Mouse (Mus musculus): ENCODE results near the gene Lbx2.

Lbx2 gene

DNA sequence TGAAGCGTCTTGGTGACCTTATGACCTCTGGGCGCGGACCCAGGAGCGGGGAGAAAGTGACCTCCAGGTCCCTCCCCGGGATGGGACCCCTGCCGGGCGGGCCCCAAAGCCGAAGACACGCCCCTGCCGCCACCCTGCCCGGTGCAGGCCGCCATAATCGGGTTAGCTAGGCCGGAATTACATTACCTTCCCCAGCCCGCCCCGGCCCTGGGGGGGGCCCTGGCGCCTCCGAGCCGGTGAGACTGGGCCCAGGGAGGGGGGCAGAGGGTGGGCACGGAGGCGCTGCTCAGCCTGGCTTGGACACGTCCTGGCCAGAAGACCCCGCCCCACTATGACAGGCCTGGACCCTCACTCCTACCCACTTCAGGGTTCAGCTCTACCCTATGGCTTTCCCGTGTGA lies 14.9 kb upstream of the Lbx2 start:
- peak in 1 of 2 experiments; percentile 60 for DNase-seq

DNA sequence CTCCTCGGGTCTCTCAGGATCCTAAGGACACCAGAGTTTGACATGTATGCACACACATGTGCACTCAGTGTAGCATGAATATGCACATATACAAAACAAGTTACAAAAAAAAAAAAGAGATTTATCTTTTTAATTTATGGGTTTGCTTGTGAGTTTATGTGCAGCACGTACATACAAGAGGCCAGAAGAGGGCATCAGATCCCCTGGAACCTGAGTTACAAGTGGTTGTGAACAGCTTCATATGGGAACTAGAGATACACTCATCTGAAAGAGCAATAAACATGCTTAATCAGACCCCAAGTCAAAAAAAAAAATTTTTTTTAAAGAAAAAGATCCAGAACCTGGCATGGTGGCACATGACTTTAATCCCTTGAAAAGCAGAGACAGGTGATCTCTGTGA lies 11.2 kb upstream of the Lbx2 start:
- no peak for DNase-seq

DNA sequence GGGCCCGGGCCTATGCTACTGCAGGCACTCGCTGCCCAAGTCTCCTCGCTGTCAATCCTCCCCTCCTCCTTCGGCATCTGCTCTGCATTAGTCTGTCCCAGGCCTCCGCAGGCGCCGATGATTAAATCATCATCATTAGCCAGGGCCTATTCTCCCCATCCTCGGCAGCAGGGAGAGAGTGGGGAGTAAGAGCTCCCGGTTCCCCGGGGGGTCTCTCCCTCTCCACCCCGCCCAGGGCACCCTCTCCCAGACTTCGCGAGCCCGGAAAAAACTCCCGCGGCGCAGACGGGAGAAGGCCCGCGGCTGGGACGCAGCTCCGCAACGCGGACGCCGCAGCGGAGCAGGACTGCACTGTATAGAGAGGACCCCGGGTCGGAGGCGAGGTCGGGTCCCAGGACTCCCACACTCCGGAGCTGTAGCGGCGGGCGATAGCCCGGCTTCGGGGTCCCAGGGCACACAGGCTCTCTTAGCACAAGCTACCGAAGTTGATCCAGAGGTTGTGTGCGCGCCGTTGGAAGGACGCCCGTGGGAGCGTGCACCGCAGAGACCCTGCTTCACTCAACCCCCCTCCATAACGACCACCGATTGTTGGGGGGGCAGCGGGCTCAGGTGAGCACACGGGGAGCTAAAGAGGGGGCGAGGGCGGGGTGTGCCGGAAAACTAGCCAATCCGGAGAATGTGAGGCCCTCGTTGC lies 8.4 kb upstream of the Lbx2 start, which contains the start of gene Pcgf1:
TSS of gene Pcgf1 (plus strand) at position 240 of the 694 bp plus-strand sequence.
- peak in 1 of 2 experiments; percentile 67 for DNase-seq

DNA sequence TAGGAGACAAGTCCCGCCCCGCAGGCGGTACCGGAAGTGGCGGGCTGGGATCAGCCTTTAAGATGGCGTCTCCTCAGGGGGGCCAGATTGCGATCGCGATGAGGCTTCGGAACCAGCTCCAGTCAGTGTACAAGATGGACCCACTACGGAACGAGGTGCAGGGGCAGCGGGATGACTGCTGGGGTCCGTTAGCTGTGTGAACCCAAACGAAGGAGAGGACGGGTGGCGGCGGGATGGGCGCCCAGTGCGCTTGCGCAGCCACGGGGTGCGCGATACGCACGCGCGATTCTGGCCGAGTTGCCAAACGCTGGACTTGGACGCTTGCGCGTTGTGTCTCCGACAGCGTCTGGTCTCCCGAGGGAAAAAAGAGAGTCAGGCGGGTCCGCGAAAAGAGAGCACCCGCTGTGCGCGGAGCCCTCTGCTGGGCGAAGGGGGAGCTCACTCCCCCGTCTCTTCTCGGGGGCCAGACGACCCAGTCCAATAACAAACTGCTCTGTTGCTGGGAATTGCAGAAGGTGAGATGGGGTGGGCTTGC lies 7.8 kb upstream of the Lbx2 start:
- DNase-seq = peak; percentile 100

DNA sequence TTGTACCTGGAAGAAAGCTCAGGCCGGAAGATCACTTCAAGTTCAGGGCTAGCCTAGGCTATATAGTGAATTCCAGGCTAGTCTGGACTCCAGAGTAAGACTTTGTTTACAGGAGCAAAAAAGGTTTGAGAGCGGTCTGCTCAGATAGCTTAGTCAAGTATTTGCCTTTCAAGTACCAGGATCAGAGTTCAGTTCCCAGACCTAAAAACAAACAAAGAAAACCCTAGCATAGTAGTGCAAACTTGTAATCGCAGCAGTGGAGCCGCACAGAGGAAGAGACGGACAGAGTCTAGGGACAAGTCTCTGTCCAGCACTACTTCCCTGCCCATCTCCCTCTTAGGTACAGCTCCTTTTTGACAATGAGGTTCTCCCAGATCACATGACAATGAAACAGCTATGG lies 6.0 kb upstream of the Lbx2 start:
- DNase-seq = no peak

DNA sequence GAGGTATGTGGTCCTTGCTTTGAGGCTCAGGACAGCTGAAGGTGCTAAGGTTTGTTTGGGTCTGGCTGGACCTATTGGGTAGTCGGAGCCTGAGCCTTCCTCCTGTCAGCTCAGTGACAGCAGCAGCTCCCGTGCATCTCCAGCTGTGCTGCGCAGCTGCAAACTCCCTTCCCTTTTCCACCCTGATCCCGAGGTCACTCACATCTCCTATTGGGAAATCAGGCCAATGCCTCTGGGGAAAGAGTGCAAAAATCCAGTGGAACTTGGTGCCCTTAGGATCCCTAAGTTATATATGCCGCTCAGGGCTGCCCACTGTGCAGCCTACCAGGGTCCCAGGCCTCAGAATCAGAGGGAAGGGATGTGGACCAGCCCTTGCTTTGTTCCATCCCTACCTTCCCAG lies 2.7 kb upstream of the Lbx2 start:
- DNase-seq = no peak

DNA sequence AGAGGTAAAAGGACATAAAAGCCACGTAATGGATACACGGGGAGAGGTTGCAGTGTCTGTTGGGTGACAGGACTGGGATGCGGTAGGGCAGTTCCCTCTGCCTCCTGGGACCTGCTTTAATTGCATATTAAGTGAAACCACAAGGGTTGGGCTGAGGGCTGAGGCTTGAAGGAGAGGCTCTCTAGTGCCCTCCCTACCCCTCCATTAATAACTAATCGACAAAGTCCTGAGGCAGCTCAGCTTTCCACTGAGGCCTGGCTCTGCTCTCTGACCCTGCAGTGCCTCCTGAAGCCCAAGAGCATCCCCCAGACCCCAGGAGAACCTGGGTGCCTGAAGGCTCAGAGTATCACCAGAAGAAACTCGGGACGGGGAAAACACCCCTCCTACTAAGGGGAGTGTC lies 1.7 kb upstream of the Lbx2 start:
- DNase-seq = no peak

DNA sequence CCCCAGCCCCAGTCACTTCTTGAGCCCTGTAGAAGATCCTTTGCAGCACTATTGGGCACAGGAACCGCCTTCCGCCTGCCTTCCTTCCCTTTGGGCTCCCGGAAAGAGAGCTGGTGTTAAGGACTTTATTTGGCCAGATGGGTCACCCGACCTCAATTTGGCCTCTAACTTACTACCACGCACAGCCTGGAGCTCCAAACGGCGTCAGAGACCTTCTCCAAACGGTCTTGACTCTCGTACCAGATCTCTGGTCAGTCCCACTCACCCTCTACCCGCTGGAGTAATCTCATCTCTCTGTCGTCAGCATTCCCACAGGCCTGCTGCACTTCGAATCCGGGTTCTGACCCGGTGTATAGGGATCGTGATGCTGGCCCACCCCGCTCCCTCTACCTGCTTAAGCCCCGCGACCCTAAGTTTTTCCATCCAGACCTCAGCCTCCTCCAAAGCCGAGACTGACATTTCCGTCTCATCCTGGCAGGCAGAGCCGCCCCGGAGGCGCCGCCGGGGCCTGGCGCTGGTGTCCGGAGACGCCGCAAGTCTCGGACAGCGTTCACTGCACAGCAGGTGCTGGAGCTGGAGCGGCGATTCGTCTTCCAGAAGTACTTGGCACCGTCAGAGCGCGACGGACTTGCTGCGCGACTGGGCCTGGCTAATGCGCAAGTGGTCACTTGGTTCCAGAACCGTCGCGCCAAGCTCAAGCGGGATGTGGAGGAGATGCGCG lies 1.2 kb downstream of the Lbx2 start:
- DNase-seq = peak; percentile 43 to 56

DNA sequence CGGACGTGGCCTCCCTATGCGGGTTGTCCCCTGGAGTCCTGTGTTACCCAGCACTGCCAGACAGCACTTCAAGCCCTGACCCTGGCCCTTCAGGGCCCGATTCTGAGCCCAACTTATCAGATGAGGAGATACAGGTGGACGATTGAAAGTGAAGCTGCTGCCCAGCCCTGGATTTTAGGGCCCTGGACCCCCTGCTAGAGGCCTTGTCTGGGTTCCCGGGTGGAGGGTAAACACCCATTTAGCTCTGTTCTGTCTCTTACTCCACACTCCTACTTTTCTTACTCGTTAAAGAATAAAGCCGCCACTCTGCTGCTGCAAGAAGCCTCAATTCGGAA lies 1.7 kb downstream of the Lbx2 start:
- DNase-seq = no peak

DNA sequence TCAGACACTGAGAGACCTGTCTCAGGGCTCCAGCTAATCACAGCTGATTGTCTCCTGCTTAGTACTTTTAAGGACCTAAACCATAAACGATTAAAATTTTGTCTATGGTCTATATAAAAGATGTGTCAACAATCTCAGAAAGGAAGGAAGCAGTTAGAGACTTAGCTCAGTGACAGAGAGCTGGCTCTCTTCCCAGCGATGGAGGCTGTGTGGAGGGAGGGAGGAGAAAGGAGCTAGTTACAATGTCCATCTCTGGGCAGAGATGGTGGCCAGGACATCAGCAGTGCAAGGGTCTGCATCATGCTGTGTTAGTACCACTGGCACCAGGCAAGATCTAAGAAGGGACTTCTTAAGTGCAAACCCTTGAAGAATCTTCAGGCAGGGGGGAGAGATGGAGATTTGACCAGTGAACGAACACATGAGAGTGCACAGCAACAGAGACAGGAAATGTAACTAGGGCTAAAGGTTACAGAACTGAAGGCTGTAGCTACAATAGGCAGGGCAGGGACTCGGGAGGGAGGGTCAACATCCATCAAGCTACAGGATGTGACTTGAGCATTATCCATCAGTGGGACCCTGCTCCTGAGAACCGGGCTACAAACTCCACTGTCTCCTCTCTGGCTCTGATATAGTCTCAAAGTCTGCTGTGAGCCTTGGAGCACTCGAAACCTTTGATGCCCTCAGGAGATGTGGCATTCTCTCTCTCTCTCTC lies 6.4 kb downstream of the Lbx2 start:
- DNase-seq = no peak

DNA sequence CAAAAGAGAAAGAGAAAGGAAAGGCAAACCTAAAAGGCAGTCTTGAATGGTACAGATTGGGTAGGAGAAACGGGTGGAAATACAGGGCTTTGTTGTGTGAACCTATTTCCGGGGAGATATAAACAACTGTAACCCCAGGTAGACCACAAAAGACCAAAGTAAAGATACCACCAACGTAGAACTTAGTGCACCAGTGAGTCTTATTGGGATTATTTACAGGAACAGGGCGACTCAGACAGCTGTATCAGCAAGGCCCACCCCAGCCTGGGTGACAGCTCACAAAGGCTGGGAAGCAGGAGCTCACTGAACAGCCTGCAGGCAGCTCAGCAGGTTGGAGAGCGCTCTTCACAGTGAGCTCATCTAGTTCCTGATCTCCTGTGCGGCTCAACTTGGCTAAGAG lies 9.8 kb downstream of the Lbx2 start:
- no peak for DNase-seq

DNA sequence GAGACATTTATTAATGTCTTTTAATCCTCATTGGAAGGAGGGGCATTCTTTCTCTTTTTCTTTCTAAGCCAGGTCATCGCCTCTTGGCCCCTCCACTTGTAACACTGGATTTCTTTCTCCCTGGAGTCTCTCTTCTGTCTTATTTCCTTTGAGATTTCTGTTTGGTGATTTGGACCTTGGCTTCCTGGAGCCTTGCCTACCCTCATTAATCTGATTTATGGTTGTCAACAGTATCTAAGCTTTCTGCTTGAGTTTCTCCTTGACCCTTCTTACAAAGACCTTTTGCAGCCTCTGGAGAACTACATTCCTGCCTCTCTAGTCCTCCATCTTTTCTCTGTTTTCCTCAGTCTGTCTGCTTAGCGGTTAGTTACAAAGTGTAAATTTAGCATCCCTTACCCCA lies 12.2 kb downstream of the Lbx2 start:
- no peak for DNase-seq

DNA sequence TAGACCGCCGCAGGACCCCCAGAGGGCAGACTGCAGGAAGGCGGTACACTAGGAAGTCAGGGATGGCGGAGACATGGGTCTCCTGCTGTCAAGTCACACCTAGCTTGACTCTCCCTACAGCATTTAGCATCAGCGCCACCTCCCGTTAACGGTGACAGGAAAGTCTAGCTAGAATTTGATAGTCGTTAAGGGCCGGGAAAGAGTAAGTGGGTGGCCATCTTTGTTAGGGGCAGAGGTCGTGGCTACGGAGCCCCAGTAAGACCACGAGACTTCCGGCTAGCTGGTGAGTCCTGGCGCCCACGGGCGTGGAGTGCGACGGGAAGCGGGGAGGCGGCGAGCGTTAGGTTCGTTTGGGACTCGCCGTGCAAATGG lies 15.1 kb downstream of the Lbx2 start, which contains the start of the genes Ccdc142 and Gm42688:
TSS of gene Ccdc142 (plus strand) at position 286 of the 372 bp plus-strand sequence.
TSS of gene Gm42688 (plus strand) at position 302 of the 372 bp plus-strand sequence.
- DNase-seq = peak; percentile 92

DNA sequence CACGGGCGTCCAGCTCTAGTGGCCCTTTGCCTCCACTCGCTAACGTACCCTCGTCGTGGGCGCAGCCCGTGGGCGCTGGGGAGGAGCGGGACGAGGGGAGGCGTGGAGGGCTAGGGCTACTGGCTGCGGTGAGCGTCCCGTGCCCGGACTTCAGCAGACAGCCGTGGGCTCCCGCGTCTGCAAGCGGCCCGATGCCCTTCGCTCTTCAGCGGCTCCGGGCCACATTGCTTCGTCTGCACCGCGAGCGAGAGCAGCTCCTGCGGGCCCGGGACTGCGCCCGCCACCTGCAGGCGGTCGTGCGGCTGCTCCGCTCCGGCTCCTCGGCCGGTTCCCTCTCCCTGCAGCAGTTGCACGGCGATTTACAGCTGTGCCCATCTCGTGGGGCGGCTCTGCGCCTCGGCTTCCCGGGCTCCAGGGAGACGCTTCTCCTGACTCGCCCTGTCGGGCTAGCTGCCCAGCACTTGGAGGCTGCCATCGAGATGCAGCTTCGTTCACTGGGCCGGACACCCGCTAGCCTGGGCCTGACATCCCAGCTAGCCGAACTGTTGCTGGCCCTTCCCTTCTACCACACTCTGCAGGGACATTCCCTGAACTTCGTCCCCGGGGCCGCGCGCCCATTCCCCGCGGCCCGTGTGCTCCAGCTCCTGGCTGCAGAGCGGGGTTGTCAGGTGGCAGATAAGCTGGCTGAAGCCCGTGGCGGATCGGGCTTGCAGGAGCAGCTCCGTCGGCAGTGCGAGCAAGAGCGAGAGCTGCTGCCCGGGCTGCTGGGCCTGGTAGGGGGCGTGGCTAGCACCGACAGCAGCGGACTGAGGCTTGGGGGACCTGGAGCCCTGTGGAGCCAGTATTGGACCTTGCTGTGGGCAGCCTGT lies 15.8 kb downstream of the Lbx2 start:
- peak; percentile 66 to 68 for DNase-seq

DNA sequence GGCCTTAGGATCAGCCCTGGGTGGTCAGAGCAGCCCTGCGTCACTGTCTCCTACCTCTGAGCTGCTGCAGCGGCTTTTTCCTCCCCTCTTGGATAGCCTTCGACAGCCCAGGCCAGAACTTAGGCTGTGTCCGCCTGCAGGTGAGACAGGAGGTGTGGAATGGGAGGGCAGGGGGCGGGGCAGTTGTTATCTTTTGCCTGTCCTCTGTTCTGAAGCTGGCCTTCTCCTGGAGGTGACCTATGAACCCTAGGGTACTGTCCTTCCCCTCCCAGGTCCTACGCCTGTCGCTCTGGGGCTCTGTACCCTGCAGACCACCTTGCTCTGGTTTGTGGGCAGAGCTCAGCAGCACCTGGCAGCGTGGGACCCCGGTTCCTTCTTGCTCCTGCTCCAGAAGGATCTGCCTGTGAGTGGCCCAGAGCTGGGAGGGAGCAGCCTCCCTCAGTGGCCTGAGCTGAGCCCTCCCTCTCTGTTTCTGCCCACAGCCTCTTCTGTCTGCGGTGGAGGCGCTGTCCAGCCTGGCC lies 17.0 kb downstream of the Lbx2 start:
- DNase-seq = no peak

DNA sequence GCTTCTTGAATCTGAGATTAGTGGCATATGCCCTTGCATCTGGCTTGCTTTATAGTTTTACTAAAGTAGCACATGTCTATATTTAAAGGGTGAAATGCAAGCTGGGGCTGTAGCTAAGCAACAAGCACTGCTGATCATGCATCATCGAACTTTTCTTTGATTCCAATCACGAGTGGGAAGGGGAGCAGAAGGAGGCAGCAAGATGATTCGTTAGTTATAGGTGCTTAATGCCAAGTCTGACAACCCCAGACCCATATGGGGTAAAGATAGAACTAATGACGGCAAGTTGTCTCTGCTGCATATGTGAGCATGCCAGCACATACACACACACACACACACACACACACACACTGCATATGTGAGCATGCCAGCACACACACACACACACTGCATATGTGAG lies 18.0 kb downstream of the Lbx2 start:
- no peak for DNase-seq

DNA sequence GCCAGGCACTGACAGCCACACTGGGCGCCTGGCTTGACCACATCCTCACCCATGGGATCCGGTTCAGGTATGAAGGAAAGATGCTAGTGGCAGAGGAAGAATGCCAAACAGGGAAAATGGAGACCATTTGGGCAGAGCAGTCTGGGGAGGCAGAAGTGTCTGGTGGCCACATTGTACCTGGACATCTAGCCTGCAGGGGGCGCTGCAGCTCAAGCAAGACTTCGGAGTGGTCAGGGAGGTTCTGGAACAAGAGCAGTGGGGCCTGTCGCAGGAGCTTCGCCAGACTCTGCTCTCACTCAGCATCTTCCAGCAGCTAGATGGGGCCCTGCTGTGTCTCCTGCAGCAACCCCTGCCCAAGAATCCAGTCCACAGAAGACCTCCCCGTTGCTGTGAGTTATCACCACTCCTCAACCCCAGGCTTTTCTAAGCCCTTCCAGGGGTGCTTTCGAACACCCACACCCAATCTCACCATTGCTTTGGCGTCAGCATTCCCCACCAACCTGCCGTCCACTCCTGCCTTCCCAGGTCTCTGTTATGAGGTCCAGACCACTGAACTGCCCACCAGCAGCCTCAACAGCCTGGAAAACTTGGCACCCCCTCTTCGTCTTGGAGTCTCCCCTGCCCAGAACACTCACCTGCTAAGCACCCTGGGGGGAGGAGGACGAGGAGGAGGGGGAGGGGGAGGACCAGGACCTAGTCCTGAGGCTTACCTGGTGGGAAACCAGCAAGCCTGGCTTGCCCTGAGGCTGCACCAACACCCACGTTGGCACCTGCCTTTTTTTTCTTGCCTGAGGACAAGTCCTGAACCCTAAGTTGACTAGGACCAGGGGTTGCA lies 21.6 kb downstream of the Lbx2 start:
- DNase-seq = peak; percentile 75 to 93

DNA sequence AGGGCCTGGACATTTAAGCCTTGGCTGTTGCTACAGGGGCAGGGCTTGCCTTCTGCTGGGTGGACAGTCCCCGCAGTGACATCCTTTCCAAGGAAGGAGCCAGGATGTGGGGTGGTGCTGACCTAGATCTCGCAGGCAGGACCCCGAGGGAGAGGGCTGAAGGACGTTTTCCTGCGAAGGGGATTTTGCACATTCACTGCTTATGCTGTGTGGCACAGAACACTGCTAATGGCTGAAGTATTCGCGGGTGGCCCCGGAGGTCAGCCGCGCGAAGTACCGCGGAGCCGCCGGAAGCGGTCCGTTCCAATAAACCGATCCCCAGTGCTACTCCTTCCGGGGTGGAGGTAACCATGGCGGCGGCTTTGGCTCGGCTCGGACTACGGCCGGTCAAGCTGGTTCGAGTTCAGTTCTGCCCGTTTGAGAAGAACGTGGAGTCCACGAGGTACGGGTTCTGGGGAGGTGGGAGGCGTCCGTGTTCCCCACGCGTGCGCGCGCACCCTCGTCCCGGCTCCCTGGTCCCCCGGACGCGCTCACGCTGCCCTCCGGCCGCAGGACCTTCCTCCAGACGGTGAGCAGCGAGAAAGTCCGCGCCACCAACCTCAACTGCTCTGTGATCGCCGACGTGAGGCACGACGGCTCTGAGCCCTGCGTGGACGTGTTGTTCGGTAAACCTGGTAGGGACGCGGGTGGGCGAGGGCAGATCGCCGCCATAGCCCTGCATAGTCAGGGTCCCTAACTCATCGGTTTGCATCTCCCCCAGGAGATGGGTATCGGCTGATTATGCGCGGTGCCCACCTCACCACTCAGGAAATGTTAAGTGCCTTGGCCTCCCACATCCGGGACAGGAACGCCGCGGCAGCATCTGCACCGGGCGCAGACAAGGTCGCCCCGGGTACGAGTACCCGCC lies 22.8 kb downstream of the Lbx2 start, which contains the start of gene Mrpl53:
TSS of gene Mrpl53 (plus strand) at position 279 of the 907 bp plus-strand sequence.
- peak; percentile 88 to 89 for DNase-seq

DNA sequence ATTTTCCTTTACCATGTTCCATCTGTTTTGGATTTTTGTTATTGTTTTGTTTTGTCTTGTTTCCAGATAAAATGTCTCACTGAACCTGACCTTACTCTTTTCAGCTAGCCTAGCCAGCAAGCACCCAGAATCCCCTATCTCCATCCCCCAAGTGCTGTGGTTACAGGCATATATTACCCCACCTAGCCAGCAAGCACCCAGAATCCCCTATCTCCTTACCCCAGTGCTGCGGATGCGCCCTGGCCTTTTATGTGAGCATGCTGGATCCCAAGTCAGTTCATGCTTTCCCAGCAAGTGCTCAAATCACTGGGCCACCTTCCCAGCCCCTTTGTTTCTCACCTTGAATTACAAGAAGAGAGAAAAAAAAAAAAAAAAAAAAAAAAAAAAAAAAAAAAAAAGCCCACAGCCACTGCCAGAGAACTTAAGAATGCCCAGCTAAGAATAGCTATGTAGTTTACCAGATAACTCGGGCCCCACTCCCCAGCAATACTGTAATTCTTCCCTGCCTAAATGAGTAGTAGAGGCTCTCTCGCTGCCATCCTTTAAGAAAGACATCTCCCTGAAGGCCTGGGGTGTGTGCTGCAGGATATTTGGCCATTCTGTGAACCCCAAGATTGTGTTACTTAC lies 25.5 kb downstream of the Lbx2 start:
- DNase-seq = no peak
